Mouse (Mus musculus): ENCODE measurements at regions not wholly inside any gene's neighbourhood (a gene's known extent, or its start where the extent isn't known, plus 50 kb on each side); places are given as distances from the start of the nearest gene placed in this dataset.

GRCm38 (mm10) chr2:160011421-160011820 lies 322.5 kb downstream of the Gm826 start:
- H3K27me3 ChIP-seq (ENCODE audit: insufficient read depth, low read length) = no peaks in the 10 kb centered on the region
- H3K9me3 ChIP-seq (replicated peaks; ENCODE audit: low read length) = no peaks in the 10 kb centered on the region
- no peak for TF ChIP-seq CTCF (IDR thresholded peaks at IDR 0.05; ENCODE audit: low read depth)
- no peak for ATAC-seq (replicated peaks; ENCODE audit: low FRiP score, low read depth)
- WGBS = 85% methylated on average over 6 of the region's 6 CpGs
- H3K9ac ChIP-seq (ENCODE audit: low read depth, low read length) = no peak overlapping the region
- no peak overlapping the region for H3K27ac ChIP-seq
- H3K36me3 ChIP-seq (ENCODE audit: insufficient read depth, low read length) = no peaks in the 10 kb centered on the region
- no peak overlapping the region for H3K4me2 ChIP-seq (ENCODE audit: low read length)
- no peaks in the 10 kb centered on the region for H3K4me1 ChIP-seq (replicated peaks; ENCODE audit: insufficient read depth, low read length)
- no peak for DNase-seq (ENCODE audit: low spot score)
- no peak overlapping the region for H3K4me3 ChIP-seq (replicated peaks; ENCODE audit: low read depth, low read length)

- no peaks in the 10 kb centered on the region for H3K36me3 ChIP-seq (ENCODE audit: insufficient read depth, low read length)
- no peak overlapping the region for H3K27ac ChIP-seq
- H3K9me3 ChIP-seq (replicated peaks; ENCODE audit: low read length) = no peaks in the 10 kb centered on the region
- no peak overlapping the region for H3K9ac ChIP-seq (ENCODE audit: low read depth, low read length)
- 52% methylated on average over 3 of the region's 3 CpGs for WGBS
- TF ChIP-seq CTCF (IDR thresholded peaks at IDR 0.05; ENCODE audit: low read depth) = no peak
- H3K27me3 ChIP-seq (ENCODE audit: insufficient read depth, low read length) = no peaks in the 10 kb centered on the region
- H3K4me3 ChIP-seq (replicated peaks; ENCODE audit: low read depth, low read length) = no peak overlapping the region
- ATAC-seq (replicated peaks; ENCODE audit: low FRiP score, low read depth) = no peak
- H3K4me2 ChIP-seq (ENCODE audit: low read length) = no peak overlapping the region
- peak; percentile 61 for DNase-seq (ENCODE audit: low spot score)
- no peaks in the 10 kb centered on the region for H3K4me1 ChIP-seq (replicated peaks; ENCODE audit: insufficient read depth, low read length)
Observed at GRCm38 (mm10) chr2:160002695-160003094, 331.3 kb downstream of the Gm826 start.

GRCm38 (mm10) chr2:160000449-160000848 lies 333.5 kb downstream of the Gm826 start:
- no peaks in the 10 kb centered on the region for H3K27me3 ChIP-seq (ENCODE audit: insufficient read depth, low read length)
- ATAC-seq (replicated peaks; ENCODE audit: low FRiP score, low read depth) = no peak
- DNase-seq (ENCODE audit: low spot score) = peak; percentile 27
- H3K9ac ChIP-seq (ENCODE audit: low read depth, low read length) = no peak overlapping the region
- no peaks in the 10 kb centered on the region for H3K9me3 ChIP-seq (replicated peaks; ENCODE audit: low read length)
- no peak overlapping the region for H3K4me2 ChIP-seq (ENCODE audit: low read length)
- H3K36me3 ChIP-seq (ENCODE audit: insufficient read depth, low read length) = no peaks in the 10 kb centered on the region
- H3K4me3 ChIP-seq (replicated peaks; ENCODE audit: low read depth, low read length) = no peak overlapping the region
- H3K27ac ChIP-seq = no peak overlapping the region
- H3K4me1 ChIP-seq (replicated peaks; ENCODE audit: insufficient read depth, low read length) = no peaks in the 10 kb centered on the region
- TF ChIP-seq CTCF (IDR thresholded peaks at IDR 0.05; ENCODE audit: low read depth) = peak; percentile 66; the same call in 1 of the 2 replicates
- 72% methylated on average over 4 of the region's 4 CpGs for WGBS

- Histone ChIP-seq H3K4me1 (replicated peaks; ENCODE audit: insufficient read depth, low read length) (no peaks in the 10 kb centered on the region), H3K4me3 (replicated peaks; ENCODE audit: low read depth, low read length) (no peak overlapping the region), H3K27me3 (ENCODE audit: insufficient read depth, low read length) (no peaks in the 10 kb centered on the region), H3K36me3 (ENCODE audit: insufficient read depth, low read length) (no peaks in the 10 kb centered on the region), H3K9ac (ENCODE audit: low read depth, low read length) (no peak overlapping the region), H3K27ac (no peak overlapping the region), H3K4me2 (ENCODE audit: low read length) (no peak overlapping the region), H3K9me3 (replicated peaks; ENCODE audit: low read length) (no peaks in the 10 kb centered on the region)
- 63% methylated on average over 9 of the region's 9 CpGs for WGBS
- no peak for TF ChIP-seq CTCF (IDR thresholded peaks at IDR 0.05; ENCODE audit: low read depth)
- ATAC-seq (replicated peaks; ENCODE audit: low FRiP score, low read depth) (no peak), DNase-seq (ENCODE audit: low spot score) (no peak)
Observed at GRCm38 (mm10) chr2:159997395-159997794, 336.6 kb downstream of the Gm826 start.

GRCm38 (mm10) chr2:159994490-159994889 lies 339.5 kb downstream of the Gm826 start:
- 38% methylated on average over 3 of the region's 3 CpGs for WGBS

GRCm38 (mm10) chr2:159986719-159987118 lies 347.2 kb downstream of the Gm826 start:
- H3K27me3 ChIP-seq (ENCODE audit: insufficient read depth, low read length) = 0 out of 2 replicates have a peak, but pooled peaks cover 2% of the 10 kb centered on the region
- no peaks in the 10 kb centered on the region for H3K36me3 ChIP-seq (ENCODE audit: insufficient read depth, low read length)
- TF ChIP-seq CTCF (IDR thresholded peaks at IDR 0.05; ENCODE audit: low read depth) = no peak
- no peak overlapping the region for H3K4me2 ChIP-seq (ENCODE audit: low read length)
- no peaks in the 10 kb centered on the region for H3K9me3 ChIP-seq (replicated peaks; ENCODE audit: low read length)
- ATAC-seq (replicated peaks; ENCODE audit: low FRiP score, low read depth) = no peak
- no peaks in the 10 kb centered on the region for H3K4me1 ChIP-seq (replicated peaks; ENCODE audit: insufficient read depth, low read length)
- no peak overlapping the region for H3K9ac ChIP-seq (ENCODE audit: low read depth, low read length)
- no peak overlapping the region for H3K27ac ChIP-seq
- WGBS = 92% methylated on average over 7 of the region's 7 CpGs
- no peak for DNase-seq (ENCODE audit: low spot score)
- no peak overlapping the region for H3K4me3 ChIP-seq (replicated peaks; ENCODE audit: low read depth, low read length)

More at GRCm38 (mm10) chr2:159994490-159994889, 339.5 kb downstream of the Gm826 start:
- Histone ChIP-seq H3K4me1 (replicated peaks; ENCODE audit: insufficient read depth, low read length) (no peaks in the 10 kb centered on the region), H3K36me3 (ENCODE audit: insufficient read depth, low read length) (no peaks in the 10 kb centered on the region), H3K9me3 (replicated peaks; ENCODE audit: low read length) (no peaks in the 10 kb centered on the region), H3K4me2 (ENCODE audit: low read length) (no peak overlapping the region), H3K27ac (no peak overlapping the region), H3K27me3 (ENCODE audit: insufficient read depth, low read length) (0 out of 2 replicates have a peak, but pooled peaks cover 3% of the 10 kb centered on the region), H3K9ac (ENCODE audit: low read depth, low read length) (no peak overlapping the region), H3K4me3 (replicated peaks; ENCODE audit: low read depth, low read length) (no peak overlapping the region)
- TF ChIP-seq CTCF (IDR thresholded peaks at IDR 0.05; ENCODE audit: low read depth) = no peak
- peak; percentile 19 for DNase-seq (ENCODE audit: low spot score)
- no peak for ATAC-seq (replicated peaks; ENCODE audit: low FRiP score, low read depth)

GRCm38 (mm10) chr2:159981694-159982093 lies 352.3 kb downstream of the Gm826 start:
- Histone ChIP-seq H3K4me1 (replicated peaks; ENCODE audit: insufficient read depth, low read length) (no peaks in the 10 kb centered on the region), H3K36me3 (ENCODE audit: insufficient read depth, low read length) (no peaks in the 10 kb centered on the region), H3K27ac (no peak overlapping the region), H3K4me3 (replicated peaks; ENCODE audit: low read depth, low read length) (no peak overlapping the region), H3K4me2 (ENCODE audit: low read length) (no peak overlapping the region), H3K27me3 (ENCODE audit: insufficient read depth, low read length) (no peaks in the 10 kb centered on the region), H3K9me3 (replicated peaks; ENCODE audit: low read length) (no peaks in the 10 kb centered on the region), H3K9ac (ENCODE audit: low read depth, low read length) (no peak overlapping the region)
- no peak for TF ChIP-seq CTCF (IDR thresholded peaks at IDR 0.05; ENCODE audit: low read depth)
- ATAC-seq (replicated peaks; ENCODE audit: low FRiP score, low read depth) (no peak), DNase-seq (ENCODE audit: low spot score) (no peak)
- 80% methylated on average over 3 of the region's 3 CpGs for WGBS
